Mouse (Mus musculus) neural tube, embryonic 11.5 days (tissue): Measurements from ENCODE around the gene Cnnm2. TPM values are rescaled to one million over a fixed set of nuclear protein-coding genes. Genes with fewer than 3 reads are reported as not detected.
"Not testable (repeated sequence)": the region's sequence is repeated elsewhere in the genome, so short reads cannot be mapped to it uniquely, and the experiment has no call there.

Experiments
- ATAC-seq: fragments of 200-750 bp; cut with Nextera tagmentation; 2 replicates; pipeline ENCODE4 v1.8.0; 2017; ENCODE audit warnings: moderate number of reproducible peaks, mild to moderate bottlenecking, moderate TSS enrichment, moderate library complexity; ENCODE audit not compliant: insufficient read depth, low FRiP score, low TSS enrichment
- DNase-seq: peaks from one replicate; pipeline ENCODE4 v3.0.0-alpha.2; 2015; ENCODE audit warnings: low spot score
- H3K27ac ChIP-seq: fragments of 300-500 bp; sonication (generic); 2 replicates; pipeline ENCODE4 v1.5.1; 2014; ENCODE audit warnings: low read depth, mild to moderate bottlenecking, low read length
- H3K27me3 ChIP-seq: fragments of 300-500 bp; sonication (generic); 2 replicates; pipeline ENCODE4 v1.6.1; 2014; ENCODE audit warnings: mild to moderate bottlenecking, low read length, mixed read lengths; ENCODE audit not compliant: control insufficient read depth, insufficient read depth
- H3K36me3 ChIP-seq: fragments of 300-500 bp; sonication (generic); 2 replicates; pipeline ENCODE4 v1.6.1; 2014; ENCODE audit warnings: mild to moderate bottlenecking, low read length, moderate library complexity, mixed read lengths; ENCODE audit not compliant: control insufficient read depth, insufficient read depth
- H3K4me1 ChIP-seq: fragments of 300-500 bp; sonication (generic); 2 replicates; pipeline ENCODE4 v1.6.1; 2014; ENCODE audit warnings: low read length, mixed read lengths; ENCODE audit not compliant: control insufficient read depth, insufficient read depth
- H3K4me2 ChIP-seq: fragments of 300-500 bp; sonication (generic); 2 replicates; pipeline ENCODE4 v1.6.1; 2014; ENCODE audit warnings: low read depth, mild to moderate bottlenecking, moderate library complexity
- H3K4me3 ChIP-seq: fragments of 300-500 bp; sonication (generic); 2 replicates; pipeline ENCODE4 v1.5.1; 2014; ENCODE audit warnings: low read depth, low read length
- H3K9ac ChIP-seq: fragments of 300-500 bp; sonication (generic); 2 replicates; pipeline ENCODE4 v1.6.1; 2014; ENCODE audit warnings: mild to moderate bottlenecking, low read length
- H3K9me3 ChIP-seq: fragments of 300-500 bp; sonication (generic); 2 replicates; pipeline ENCODE4 v1.6.1; 2016; ENCODE audit warnings: low read length; ENCODE audit not compliant: control insufficient read depth
- WGBS: fragments of 180-500 bp; shearing (Covaris S2); extraction: QIAGEN DNeasy Blood & Tissue Kit; methylation state at CpG from one replicate; pipeline ENCODE4 v1.1.7; 2014; 5-methylcytosine and 5-hydroxymethylcytosine counted together
- polyA plus RNA-seq: library from polyadenylated mRNA; unstranded; fragments of >200 nt; fragmentation: Nextera tagmentation; extraction: Ambion mirVana; gene quantifications from 2 replicates; pipeline ENCODE4 v1.2.1, GENCODE M21; 2014

Gene Cnnm2
- polyA plus RNA-seq, 1 experiment from 2014 or later: 5.4 TPM

GRCm38 (mm10) chr19:46747799-46748198 lies 13.6 kb upstream of the Cnnm2 start:
- H3K9ac ChIP-seq: no peak overlapping the region
- WGBS: 86% methylated on average over 3 of the region's 3 CpGs
- no peaks in the 10 kb centered on the region for H3K27me3 ChIP-seq
- no peak for ATAC-seq
- H3K4me2 ChIP-seq: no peak overlapping the region
- no peak overlapping the region for H3K27ac ChIP-seq
- H3K4me3 ChIP-seq: no peak overlapping the region
- DNase-seq: no peak
- no peaks in the 10 kb centered on the region for H3K4me1 ChIP-seq
- H3K36me3 ChIP-seq: no peaks in the 10 kb centered on the region
- H3K9me3 ChIP-seq: no peaks in the 10 kb centered on the region

- H3K27ac ChIP-seq: no peak overlapping the region
- 89% methylated on average over 5 of the region's 5 CpGs for WGBS
- H3K9me3 ChIP-seq: no peaks in the 10 kb centered on the region
- no peak overlapping the region for H3K4me2 ChIP-seq
- no peaks in the 10 kb centered on the region for H3K36me3 ChIP-seq
- H3K4me1 ChIP-seq: no peaks in the 10 kb centered on the region
- no peaks in the 10 kb centered on the region for H3K27me3 ChIP-seq
- no peak overlapping the region for H3K9ac ChIP-seq
- DNase-seq (no peak), ATAC-seq (no peak)
- H3K4me3 ChIP-seq: no peak overlapping the region
These were observed 9.2 kb upstream of the Cnnm2 start for GRCm38 (mm10) chr19:46752235-46752634.

GRCm38 (mm10) chr19:46755066-46755465 lies 6.3 kb upstream of the Cnnm2 start:
- Histone ChIP-seq H3K27me3 (no peaks in the 10 kb centered on the region), H3K36me3 (no peaks in the 10 kb centered on the region), H3K4me2 (no peak overlapping the region), H3K9me3 (no peaks in the 10 kb centered on the region), H3K4me1 (no peaks in the 10 kb centered on the region), H3K9ac (no peak overlapping the region), H3K27ac (no peak overlapping the region), H3K4me3 (no peak overlapping the region)
- WGBS: 51% methylated on average over 9 of the region's 9 CpGs
- ATAC-seq (no peak), DNase-seq (no peak)

- no peaks in the 10 kb centered on the region for H3K9me3 ChIP-seq
- 95% methylated on average over 4 of the region's 4 CpGs for WGBS
- DNase-seq: no peak
These were observed 5.2 kb upstream of the Cnnm2 start for GRCm38 (mm10) chr19:46756221-46756620.

GRCm38 (mm10) chr19:46759096-46759495 lies 2.3 kb upstream of the Cnnm2 start:
- Histone ChIP-seq H3K9me3 (no peaks in the 10 kb centered on the region), H3K27ac (no peak overlapping the region), H3K4me3 (no peak overlapping the region), H3K36me3 (no peaks in the 10 kb centered on the region), H3K4me2 (no peak overlapping the region), H3K4me1 (0 out of 2 replicates have a peak, but pooled peaks cover 8% of the 10 kb centered on the region), H3K9ac (no peak overlapping the region), H3K27me3 (peaks cover 9% of the 10 kb centered on the region)
- ATAC-seq: no peak
- DNase-seq: no peak
- WGBS: 76% methylated on average over 8 of the region's 8 CpGs

More at GRCm38 (mm10) chr19:46756221-46756620, 5.2 kb upstream of the Cnnm2 start:
- ATAC-seq: no peak
- no peaks in the 10 kb centered on the region for H3K4me1 ChIP-seq
- H3K4me3 ChIP-seq: no peak overlapping the region
- H3K27me3 ChIP-seq: no peaks in the 10 kb centered on the region
- H3K27ac ChIP-seq: no peak overlapping the region
- H3K9ac ChIP-seq: no peak overlapping the region
- H3K4me2 ChIP-seq: no peak overlapping the region
- H3K36me3 ChIP-seq: no peaks in the 10 kb centered on the region

GRCm38 (mm10) chr19:46759909-46760308 lies 1.5 kb upstream of the Cnnm2 start:
- DNase-seq, H3K27ac ChIP-seq: not testable (repeated sequence)
- 91% methylated on average over 10 of the region's 10 CpGs for WGBS

GRCm38 (mm10) chr19:46760375-46761160 lies 828 bp upstream of the Cnnm2 start:
- peaks cover 11% of the 10 kb centered on the region for H3K27me3 ChIP-seq
- 19% methylated on average over 28 of the region's 29 CpGs for WGBS
- ATAC-seq (peak; percentile 68), DNase-seq (peak; percentile 88)
- H3K36me3 ChIP-seq: no peaks in the 10 kb centered on the region
- no peak overlapping the region for H3K9ac ChIP-seq
- H3K9me3 ChIP-seq: no peaks in the 10 kb centered on the region
- H3K27ac ChIP-seq: 0 out of 2 replicates have a peak overlapping the region, but pooled peaks have one; percentile 29
- H3K4me3 ChIP-seq: peak overlapping the region; percentile 78
- H3K4me1 ChIP-seq: peaks cover 11% of the 10 kb centered on the region; the same call in 1 of the 2 replicates
- H3K4me2 ChIP-seq: peak overlapping the region; percentile 97

More at GRCm38 (mm10) chr19:46759909-46760308, 1.5 kb upstream of the Cnnm2 start:
- not testable (repeated sequence) for H3K9me3 ChIP-seq, H3K4me2 ChIP-seq, H3K4me3 ChIP-seq, H3K9ac ChIP-seq, ATAC-seq, H3K36me3 ChIP-seq
- peaks cover 11% of the 10 kb centered on the region; the same call in 1 of the 2 replicates for H3K4me1 ChIP-seq
- peaks cover 11% of the 10 kb centered on the region for H3K27me3 ChIP-seq

GRCm38 (mm10) chr19:46761971-46762290 lies 535 bp downstream of the Cnnm2 start:
- peaks cover 11% of the 10 kb centered on the region for H3K27me3 ChIP-seq
- H3K27ac ChIP-seq: peak overlapping the region; percentile 83
- no peaks in the 10 kb centered on the region for H3K36me3 ChIP-seq
- H3K4me1 ChIP-seq: peaks cover 11% of the 10 kb centered on the region; the same call in 1 of the 2 replicates
- peak overlapping the region; percentile 77 for H3K9ac ChIP-seq
- DNase-seq (no peak), ATAC-seq (no peak; the same call in 1 of the 2 replicates)
- H3K9me3 ChIP-seq: no peaks in the 10 kb centered on the region
- under 1% methylated on average over 36 of the region's 36 CpGs for WGBS
- H3K4me2 ChIP-seq: peak overlapping the region; percentile 97
- H3K4me3 ChIP-seq: peak overlapping the region; percentile 78
